Mouse (Mus musculus) thymus, postnatal 4 days (tissue): ENCODE data around the gene Gm10181.
"Not testable (repeated sequence)": the region's sequence is repeated elsewhere in the genome, so short reads cannot be mapped to it uniquely, and the experiment has no call there.

Experiments
- DNase-seq: peaks from one replicate; pipeline ENCODE4 v3.0.0; 2021

The Gm10181 gene

DNA sequence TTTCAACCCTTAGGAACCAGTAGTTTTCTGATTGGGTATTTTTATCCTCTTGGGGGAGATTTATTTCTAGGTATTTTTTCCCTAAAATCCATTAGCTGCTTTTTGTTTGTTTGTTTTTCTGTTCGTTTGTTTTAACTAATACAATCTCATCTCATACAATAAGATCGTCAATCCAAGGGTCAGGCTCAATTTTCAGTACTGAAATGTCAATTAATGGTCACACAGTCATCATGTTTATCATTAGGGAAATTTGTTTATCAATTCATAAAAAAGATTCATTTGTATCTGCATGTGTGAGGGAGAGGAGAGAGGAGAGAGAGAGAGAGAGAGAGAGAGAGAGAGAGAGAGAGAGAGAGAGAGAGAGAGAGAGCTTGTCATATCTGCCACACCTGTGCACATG, at the start of gene Gm10181:
Gene Gm10181 (plus strand): TSS at position 301 of the 400 bp plus-strand sequence.
- no peak for DNase-seq

DNA sequence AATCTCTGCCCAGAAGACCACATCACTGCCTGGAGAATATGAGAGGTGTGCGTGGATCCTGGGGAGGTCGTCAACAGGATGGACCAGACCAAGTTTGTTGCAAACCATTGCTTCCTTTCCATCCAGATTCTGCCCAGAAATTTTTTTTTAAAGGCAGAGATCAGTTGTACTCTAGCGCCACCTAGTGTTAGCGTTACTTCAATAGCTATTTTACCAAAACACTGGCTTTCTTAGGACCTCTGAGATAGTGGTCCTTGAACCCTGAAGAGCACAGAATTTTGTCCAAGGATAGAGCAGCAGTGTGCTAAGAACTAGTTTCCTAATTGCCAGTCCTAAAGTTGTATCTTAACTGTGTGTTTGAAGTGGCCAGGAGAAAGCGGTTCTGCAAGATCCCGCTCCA, 47.6 kb upstream of the Gm10181 start:
- peak; percentile 21 for DNase-seq

DNA sequence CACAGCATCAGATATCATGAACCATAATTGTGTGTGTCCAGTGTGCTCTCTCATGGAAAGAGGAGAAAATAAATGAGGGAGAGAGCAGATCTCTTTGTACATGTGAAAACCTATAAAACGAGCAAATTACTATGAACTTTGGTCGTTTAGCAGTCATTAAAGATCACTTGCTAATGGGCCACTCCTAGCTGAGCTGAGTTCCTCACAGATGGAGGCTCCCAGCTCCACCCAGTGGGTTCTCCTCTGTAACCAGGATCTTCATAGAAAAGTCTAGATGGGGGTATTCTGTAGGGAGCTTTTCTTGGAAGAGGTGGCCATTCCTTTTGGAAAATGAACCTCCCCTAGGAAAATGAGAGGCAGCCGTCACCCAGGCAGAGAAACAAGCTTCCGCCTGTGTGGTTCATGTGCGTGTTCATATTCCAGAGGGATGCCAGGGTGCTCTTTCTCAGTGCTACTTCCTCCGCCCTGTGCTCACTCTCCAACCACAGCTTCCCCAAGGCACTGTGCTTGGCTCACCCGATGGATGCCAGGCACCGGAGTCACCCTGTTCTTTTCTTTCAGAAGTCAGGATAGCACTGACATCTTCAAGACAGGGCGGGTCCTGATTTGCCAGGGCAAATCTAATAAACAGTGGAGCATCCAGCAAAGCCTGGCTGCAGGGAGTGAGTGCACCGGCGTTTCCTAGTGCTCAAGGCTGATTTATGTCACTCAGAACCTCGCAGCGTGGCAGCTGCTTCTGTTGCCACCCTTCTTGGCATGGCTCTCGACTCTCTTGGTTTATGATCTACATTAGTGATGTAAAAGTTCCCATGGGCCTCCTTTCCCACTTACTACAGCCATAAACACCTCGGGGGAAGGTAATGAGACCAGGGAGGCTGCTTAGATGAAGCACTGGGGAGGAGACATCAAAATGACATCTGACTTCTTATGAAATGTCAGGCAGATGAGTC, 46.8 kb upstream of the Gm10181 start:
- no peak for DNase-seq

DNA sequence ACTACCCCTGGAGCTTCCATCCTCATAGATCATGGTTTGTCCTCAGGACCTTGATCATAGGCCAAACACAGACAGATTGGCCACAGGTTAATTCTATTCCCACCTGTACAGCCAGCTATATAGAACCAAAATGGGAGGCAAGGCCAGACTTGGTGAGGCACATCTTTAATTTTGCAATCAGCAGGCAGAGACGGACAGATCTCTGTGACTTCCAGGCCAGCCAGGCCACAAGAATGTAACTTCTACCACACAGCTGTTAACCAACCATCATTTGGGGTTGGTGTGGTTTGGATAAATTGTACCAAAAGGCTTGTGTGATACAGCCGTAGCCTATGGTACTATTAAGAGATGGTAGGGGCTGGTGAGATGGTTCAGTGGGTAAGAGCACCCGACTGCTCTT, 44.9 kb upstream of the Gm10181 start:
- DNase-seq, result no peak

DNA sequence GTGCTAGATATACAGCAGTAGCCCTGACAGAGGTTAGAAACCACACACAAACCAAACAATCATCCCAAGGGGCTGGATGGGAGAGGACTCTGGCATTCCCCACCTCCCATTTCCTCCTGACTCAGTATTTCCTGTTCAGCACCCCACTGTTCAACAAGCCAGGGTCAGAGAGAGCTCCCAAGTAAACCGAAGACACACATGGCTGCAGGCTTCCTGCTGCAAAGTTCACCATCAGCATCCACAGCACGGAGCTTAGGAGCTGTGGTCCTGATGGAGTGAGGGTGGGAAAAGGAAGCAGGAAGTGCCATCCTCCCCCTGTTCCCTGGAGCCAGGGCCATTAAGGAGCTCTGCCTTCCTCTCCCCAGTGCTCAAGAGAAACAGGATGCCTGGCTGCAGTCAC, 40.9 kb upstream of the Gm10181 start:
- DNase-seq, result no peak

DNA sequence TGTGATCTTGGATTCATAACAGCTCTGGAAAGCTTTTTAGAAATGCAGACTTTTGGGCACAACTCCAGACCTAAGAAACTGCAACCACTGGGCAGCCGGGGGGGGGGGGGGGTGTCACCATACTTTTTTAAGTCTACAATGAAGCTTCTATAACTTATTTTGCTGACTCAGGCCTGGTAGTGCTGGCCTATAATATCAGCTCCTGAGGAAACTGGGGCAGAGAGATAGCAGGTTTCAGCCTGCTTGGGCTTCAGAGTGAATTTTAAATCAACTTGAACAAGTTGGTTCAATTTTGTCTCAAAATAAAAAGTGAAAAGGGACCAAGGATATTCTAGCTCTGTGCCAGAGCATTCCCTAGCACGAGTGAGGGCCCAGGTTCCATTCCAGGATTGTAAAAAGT, 40.3 kb upstream of the Gm10181 start:
- no peak for DNase-seq

DNA sequence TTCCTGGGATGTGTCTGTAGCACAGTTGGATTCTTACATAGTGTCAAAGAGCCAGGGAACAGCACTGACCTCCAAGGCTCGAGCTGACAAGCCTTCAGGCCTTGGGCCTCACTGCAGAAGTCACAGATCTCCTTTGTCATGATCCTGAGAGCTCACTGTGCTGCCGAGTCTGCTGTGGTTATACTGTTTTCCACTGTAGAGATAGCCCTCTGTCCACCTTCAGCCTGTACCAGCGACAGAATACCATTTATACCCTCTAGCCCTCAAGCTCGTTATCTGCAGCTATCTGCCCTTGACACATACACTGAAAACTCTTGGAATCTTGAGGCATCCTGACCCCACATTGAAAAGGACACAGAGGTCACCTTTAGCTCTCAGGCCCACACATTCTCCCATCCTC, 37.3 kb upstream of the Gm10181 start:
- DNase-seq, result no peak

DNA sequence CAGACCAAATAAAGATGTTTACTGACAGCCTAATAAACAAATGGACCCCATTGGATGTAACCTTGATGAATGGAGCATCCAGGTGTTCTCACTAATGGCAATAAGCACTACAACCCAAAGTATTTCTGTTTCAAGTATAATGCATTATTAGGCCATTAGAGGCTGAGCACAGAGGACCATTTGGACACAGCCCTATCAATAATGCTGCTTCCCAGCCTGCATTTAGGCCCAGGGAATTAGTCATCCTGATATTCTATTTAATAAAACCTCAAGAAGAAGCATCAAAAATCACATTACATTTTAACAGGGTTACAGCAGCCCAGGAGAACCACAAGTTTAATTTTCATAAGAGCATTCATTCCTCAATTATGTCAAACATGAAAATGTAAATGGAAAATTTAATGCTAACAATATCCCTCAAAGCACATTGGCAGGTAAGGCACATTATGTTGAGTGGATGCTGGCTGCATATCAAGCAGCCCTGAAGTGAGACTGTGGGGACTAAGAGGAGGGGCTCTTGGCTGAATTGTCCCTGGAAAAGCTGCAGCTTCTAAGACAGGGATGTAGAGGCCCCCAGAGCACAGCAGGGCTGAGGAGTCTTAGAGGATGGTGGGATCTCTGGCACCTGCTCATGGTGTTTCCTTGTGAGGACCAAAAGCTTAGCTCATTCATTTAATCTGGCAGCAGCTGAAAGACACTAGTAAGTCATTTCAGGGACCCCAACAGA, 33.4 kb upstream of the Gm10181 start:
- DNase-seq, result no peak

DNA sequence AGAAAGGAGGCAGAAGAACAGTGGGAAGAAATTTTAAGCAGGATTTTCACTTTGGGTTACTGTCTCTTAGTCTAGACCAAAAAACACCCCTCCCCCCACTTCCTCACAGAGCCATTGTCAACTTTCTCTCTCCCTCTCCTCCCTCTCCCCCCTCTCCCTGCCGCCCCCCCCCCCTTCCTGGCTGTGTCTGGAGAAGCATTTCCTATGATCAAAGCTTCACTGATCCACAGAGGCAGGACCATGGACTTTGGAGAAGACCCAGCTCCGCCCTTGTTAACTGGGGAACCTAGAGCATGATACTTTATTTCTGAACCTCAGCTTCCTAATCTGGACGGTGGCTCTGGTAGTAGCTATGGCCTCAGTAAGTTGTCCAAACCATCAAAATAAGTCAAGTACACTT, 30.5 kb upstream of the Gm10181 start:
- no peak for DNase-seq

DNA sequence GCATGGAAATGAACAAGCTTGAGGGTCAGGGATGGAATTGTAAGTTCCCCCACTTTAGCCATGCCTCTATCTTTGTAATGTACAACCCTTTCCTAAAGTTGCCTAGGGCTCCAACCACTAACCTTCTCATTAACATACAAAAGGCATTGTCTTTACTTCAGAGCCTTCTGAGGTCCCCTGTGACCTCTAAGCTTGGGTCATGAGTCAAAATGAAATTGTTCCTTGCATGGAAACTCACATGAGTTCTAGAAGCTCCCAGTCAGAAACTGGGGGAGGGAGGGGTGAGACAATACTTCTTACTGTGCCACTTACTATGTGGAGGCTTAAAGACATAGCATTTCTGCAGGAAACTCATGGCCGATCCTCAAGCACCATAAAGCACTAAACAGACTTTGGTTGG, 16.6 kb upstream of the Gm10181 start:
- DNase-seq, result no peak

DNA sequence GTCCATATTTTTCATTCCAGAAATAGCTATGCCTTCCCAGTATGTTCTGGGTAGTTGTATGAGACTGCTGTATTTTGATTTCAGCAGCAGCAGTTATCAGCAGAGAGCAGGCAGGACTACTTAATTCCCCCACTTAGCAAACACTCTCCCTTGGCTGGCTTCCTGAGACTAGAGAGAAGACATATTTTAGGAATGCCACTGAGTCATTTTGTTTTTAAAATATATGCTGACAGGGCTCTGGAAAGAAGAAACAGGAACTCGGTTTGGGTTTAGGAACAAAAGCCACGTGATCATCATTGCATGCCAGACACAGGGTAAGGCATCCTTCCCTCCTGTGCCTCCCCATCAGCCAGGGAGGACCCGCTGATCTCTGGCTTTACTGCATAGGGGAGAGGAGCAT, 13.2 kb upstream of the Gm10181 start:
- DNase-seq, result no peak

DNA sequence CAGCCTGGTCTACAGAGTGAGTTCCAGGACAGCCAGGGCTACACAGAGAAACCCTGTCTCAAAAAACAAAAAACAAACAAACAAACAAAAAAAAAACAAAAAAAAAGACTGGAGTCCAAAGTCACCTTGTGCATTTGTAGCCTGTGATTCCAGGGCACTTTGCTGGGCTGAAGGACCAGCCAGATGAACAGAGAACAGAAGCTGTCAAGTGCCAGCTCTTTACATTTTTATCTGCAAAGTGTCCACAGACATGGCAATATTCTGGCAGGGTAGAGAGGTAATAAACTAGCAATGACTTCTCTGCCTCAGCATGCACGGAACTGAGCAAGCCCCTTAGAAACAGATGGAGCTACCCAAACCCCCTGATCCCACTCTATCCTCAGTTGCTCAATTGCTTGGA, 12.7 kb upstream of the Gm10181 start:
- no peak for DNase-seq

DNA sequence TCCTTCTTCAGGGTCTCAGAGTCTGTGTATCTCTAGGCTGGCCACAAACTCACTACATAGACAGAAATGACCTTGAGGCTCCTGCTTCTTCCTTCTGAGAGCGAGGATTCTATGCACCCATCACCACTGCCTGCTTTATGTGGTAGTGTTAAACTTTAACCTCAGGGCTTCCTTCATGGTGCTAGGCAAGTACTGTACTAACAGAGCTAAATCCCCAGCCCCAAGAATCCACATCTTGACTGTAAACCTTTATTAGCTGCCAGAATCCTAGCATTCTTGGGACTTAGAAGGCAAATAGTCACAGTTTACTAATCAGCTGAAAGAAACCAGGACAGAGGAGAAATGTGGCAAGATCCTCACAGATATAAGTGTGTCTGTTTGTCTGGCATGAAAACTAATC, 1.6 kb downstream of the Gm10181 start:
- no peak for DNase-seq

DNA sequence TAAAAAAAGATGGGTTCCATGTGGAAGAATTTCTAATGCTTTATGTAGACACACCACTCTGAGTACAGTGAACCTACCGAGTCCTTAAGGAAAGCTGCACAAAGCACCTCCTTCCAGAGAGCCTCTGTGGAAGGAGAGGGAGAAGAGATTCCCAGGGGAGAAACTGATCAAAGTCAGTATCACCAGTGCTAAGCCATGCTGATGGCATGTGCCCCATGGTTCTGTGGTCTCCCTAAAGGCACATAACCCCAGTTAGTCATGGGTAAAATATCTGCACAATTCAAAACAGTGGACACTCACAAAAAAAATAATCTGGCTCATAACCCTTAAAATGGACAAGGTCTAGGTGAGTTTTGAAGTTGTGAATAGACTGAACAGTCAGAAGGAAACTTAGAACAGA, 13.7 kb downstream of the Gm10181 start:
- no peak for DNase-seq

DNA sequence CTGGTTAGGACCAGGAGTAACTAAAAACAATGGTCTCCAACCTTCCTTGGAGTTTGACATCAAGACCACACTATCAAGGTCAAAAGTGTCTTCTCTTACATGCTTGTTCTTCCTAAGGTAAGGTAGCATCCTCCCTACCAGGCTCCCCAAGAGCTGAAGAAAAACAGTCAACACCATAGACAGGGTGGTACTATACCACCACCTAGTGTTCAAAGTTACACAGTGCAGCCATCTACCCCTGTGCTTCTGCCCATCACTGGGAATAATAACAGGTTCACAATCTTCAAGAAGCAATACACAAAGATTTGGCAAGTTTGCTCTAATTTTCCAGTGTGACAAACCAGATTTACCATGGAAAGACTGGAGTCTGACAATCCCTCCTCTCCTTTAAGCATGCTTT, 15.4 kb downstream of the Gm10181 start:
- peak; percentile 40 for DNase-seq

DNA sequence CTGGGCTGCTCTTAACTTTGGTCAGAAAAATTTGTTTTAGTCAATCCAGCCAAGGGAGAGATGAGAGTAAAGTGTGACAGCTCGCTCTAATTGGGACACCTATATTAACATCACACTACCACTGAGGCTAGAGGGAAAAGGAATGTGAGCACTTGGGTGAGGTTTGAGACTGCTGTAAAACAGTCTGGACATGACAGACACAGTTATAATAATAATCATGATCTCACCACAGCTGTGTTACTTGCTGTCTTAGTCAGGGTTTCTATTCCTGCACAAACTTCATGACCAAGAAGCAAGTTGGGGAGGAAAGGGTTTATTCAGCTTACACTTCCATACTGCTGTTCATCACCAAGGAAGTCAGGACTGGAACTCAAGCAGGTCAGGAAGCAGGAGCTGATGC, 34.4 kb downstream of the Gm10181 start:
- not testable (repeated sequence) for DNase-seq

DNA sequence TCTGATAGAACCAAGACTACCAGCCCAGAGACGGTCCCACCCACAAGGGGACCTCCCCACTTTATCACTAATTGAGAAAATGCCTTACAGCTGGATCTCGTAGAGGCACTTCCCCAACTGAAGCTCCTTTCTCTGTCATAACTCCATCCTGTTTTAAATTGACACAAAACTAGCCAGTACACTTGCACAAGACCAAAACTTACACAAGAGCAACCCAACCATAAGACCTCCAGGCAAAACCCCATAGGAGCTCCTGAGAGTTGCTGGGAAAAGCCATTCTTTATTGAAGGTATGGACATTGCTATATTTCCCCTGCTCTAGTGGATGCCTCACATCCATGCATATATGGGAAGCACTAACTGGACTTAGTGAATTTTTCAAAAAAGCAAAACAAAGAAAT, 34.8 kb downstream of the Gm10181 start:
- no peak for DNase-seq

DNA sequence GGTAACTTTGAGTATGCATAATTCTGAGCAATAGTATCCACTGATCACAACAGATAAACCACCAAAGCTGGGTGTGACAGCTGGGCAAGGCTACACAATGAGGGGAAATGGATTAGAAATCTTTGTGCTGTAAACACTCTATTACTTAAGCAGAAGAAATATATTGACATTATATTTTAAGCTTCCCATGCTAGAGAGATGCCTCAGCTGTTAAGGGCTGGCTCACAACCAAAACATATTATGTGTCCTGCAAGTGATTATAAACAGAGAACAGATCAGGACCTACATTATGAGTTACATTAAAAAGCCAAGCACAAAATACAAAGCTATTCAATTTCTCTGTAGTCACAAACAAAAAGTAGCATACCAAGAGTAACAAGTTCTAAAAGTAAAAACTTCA, 43.0 kb downstream of the Gm10181 start:
- no peak for DNase-seq

DNA sequence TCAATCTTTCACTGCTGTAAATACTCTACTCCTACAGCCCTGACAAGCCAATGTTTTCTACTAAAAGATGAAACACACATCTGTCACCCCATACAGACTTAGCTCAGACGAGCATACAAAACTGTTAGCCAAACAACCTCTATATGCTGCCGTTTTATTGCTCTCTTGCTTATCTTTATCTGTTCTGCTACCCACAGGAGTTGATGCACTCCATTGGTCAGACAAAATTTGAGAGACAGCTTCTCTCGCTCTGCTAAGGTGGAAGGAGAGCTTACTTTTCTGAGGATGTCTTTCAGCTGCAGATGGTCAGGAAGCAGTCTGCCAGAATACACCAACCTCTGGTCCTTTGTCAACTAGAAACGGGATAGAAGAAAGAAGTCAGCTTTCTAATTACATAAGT, 43.7 kb downstream of the Gm10181 start:
- DNase-seq, result no peak

DNA sequence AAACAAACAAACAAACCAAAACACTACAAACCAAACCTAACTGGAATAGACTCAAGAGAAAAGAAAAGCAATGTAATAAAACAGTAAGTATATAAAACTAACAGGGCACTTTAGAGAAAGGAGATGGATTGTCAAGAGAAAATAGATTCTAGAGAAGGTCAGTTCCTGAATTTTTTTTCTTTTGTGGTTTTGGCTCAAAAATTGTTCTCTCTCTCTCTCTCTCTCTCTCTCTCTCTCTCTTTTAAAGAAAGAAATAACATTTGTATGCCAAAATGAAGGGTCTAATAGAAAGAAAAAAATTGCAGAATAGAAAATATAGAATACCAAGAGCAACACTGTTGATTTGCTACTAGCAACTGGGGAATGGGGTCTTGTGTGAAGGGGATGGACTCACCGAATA, 49.7 kb downstream of the Gm10181 start:
- no peak for DNase-seq
